Mouse (Mus musculus) hindbrain, embryonic 12.5 days (tissue): ENCODE data around the gene Tmem143. TPM values are rescaled to one million over a fixed set of nuclear protein-coding genes. Genes with fewer than 3 reads are reported as not detected.
A peak's percentile ranks its signal among the peaks of the same experiment; 100 is the strongest.

Experiments
- ATAC-seq: fragments of 200-750 bp; cut with Nextera tagmentation; 2 replicates; pipeline ENCODE4 v1.8.0; 2017; ENCODE audit warnings: moderate TSS enrichment; ENCODE audit not compliant: low FRiP score
- H3K27ac ChIP-seq: fragments of 300-500 bp; sonication (generic); 2 replicates; pipeline ENCODE4 v1.5.1; 2016; ENCODE audit warnings: mild to moderate bottlenecking
- H3K27me3 ChIP-seq: fragments of 300-500 bp; sonication (generic); 2 replicates; pipeline ENCODE4 v1.6.1; 2016; ENCODE audit warnings: mild to moderate bottlenecking
- H3K36me3 ChIP-seq: fragments of 300-500 bp; sonication (generic); 2 replicates; pipeline ENCODE4 v1.6.1; 2016; ENCODE audit warnings: mild to moderate bottlenecking
- H3K4me1 ChIP-seq: fragments of 300-500 bp; sonication (generic); 2 replicates; pipeline ENCODE4 v1.6.1; 2016
- H3K4me2 ChIP-seq: fragments of 300-500 bp; sonication (generic); replicated peaks from 2 replicates; pipeline ENCODE4 v1.6.1; 2016; ENCODE audit warnings: mild to moderate bottlenecking
- H3K4me3 ChIP-seq: fragments of 300-500 bp; sonication (generic); 2 replicates; pipeline ENCODE4 v1.5.1; 2016; ENCODE audit warnings: mild to moderate bottlenecking
- H3K9ac ChIP-seq: fragments of 300-500 bp; sonication (generic); 2 replicates; pipeline ENCODE4 v1.6.1; 2016; ENCODE audit warnings: mild to moderate bottlenecking, moderate library complexity
- H3K9me3 ChIP-seq: fragments of 300-500 bp; sonication (generic); replicated peaks from 2 replicates; pipeline ENCODE4 v1.6.1; 2016; ENCODE audit warnings: mild to moderate bottlenecking
- WGBS: fragments of 180-500 bp; shearing (Covaris S2); methylation state at CpG from one replicate; pipeline ENCODE4 v1.1.7; 2016; 5-methylcytosine and 5-hydroxymethylcytosine counted together
- polyA plus RNA-seq: library from polyadenylated mRNA; unstranded; fragments of >200 nt; fragmentation: Nextera tagmentation; extraction: Ambion mirVana; gene quantifications from 2 replicates; pipeline ENCODE4 v1.2.1, GENCODE M21; 2016

Tmem143 gene
- 3.4 and 5.2 TPM in 2 replicates for polyA plus RNA-seq

DNA sequence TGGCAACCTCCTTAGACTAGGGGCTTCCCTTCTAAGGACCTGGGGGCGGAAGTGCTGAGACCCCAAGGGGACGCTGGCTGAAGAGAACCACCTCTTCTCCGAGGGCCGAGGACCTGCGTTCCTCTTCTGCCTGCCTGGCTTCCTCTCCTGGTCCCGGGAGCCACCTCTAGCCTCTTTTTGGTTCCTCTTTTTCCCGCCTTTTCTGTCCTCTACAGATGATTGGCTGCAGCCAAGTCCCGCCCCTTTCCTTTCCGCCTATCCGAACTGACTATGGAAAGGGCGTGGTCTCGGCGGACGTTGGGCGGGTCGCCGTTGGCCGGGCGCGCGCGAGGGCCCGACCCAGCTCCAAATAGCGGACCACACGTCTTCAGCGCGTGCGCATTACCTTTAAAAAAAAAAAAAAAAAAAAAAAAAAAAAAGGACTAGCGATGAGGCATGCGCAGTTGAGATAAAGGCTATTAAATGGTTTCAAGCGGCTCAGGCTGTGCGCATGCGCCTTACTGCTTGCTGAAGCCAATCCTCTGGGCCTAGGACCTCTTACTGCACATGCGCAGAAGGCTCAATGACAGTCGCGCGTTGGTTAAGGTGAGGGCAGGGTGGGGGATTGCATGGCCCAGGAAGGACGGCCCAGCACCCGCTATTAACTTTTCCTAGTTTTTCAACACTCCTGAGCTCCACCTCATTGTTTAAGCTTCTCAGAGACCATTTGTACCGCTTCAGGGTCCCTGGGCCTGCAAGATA, at the start of gene Tmem143, which contains the start of gene Syngr4:
Tmem143 (plus strand) TSS at position 425 of the 741 bp plus-strand sequence.
Syngr4 (minus strand) TSS at position 198 of the 741 bp plus-strand sequence.
- peak within 1 kb of the TSS; percentile 70 for H3K9ac ChIP-seq
- under 1% methylated on average over 40 of the region's 40 CpGs for WGBS
- H3K36me3 ChIP-seq = no peaks in the 10 kb centered on the region
- peak within 1 kb of the TSS; percentile 47 for H3K4me3 ChIP-seq
- peak; percentile 90 for ATAC-seq
- peaks cover 8% of the 10 kb centered on the region; the same call in 1 of the 2 replicates for H3K4me1 ChIP-seq
- H3K27me3 ChIP-seq = peaks cover 9% of the 10 kb centered on the region; the same call in 1 of the 2 replicates
- H3K27ac ChIP-seq = peak within 1 kb of the TSS; percentile 77
- no peaks in the 10 kb centered on the region for H3K9me3 ChIP-seq
- H3K4me2 ChIP-seq = peak within 1 kb of the TSS; percentile 67

GRCm38 (mm10) chr7:45848447-45849027, 48.2 kb upstream of the Tmem143 start:
- peaks cover 18% of the 10 kb centered on the region for H3K27me3 ChIP-seq
- H3K9ac ChIP-seq = no peak overlapping the region
- no peak overlapping the region for H3K4me2 ChIP-seq
- 19% methylated on average over 6 of the region's 6 CpGs for WGBS
- H3K36me3 ChIP-seq = no peaks in the 10 kb centered on the region
- no peaks in the 10 kb centered on the region; the same call in 1 of the 2 replicates for H3K4me1 ChIP-seq
- H3K27ac ChIP-seq = no peak overlapping the region
- no peak overlapping the region for H3K4me3 ChIP-seq
- no peak for ATAC-seq
- no peaks in the 10 kb centered on the region for H3K9me3 ChIP-seq

DNA sequence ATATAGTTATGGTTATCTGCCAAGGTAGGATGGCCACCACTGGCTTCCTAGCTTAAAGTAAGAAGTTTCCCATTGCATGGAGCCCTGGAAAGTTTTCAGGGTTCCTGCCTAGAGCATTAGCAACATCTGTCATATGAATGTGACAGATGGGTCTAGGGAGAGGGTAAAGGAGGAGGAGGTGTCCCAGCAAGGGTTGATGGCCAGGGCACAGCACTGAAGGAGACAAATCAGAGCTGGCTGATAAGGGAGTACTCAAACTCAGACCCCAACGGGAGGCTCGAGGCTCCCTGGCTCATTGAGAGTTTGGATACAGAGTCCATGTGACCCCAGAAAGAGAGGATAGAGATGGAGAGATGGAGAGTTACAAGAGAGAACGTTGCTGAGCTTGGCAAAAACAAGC, 46.1 kb upstream of the Tmem143 start:
- no peaks in the 10 kb centered on the region for H3K9me3 ChIP-seq
- WGBS = 72% methylated on average over 3 of the region's 3 CpGs
- no peak for ATAC-seq
- no peak overlapping the region for H3K27ac ChIP-seq
- H3K9ac ChIP-seq = no peak overlapping the region
- H3K36me3 ChIP-seq = no peaks in the 10 kb centered on the region
- no peak overlapping the region for H3K4me3 ChIP-seq
- no peak overlapping the region for H3K4me2 ChIP-seq
- H3K4me1 ChIP-seq = no peaks in the 10 kb centered on the region; the same call in 1 of the 2 replicates
- peaks cover 11% of the 10 kb centered on the region for H3K27me3 ChIP-seq

- Histone ChIP-seq H3K27me3 (peaks cover 29% of the 10 kb centered on the region), H3K4me2 (no peak overlapping the region), H3K9me3 (no peaks in the 10 kb centered on the region), H3K4me1 (peaks cover 13% of the 10 kb centered on the region), H3K27ac (no peak overlapping the region), H3K36me3 (no peaks in the 10 kb centered on the region), H3K4me3 (no peak overlapping the region), H3K9ac (no peak overlapping the region)
- WGBS = 87% methylated on average over 12 of the region's 12 CpGs
- no peak for ATAC-seq
Observed at GRCm38 (mm10) chr7:45853089-45853488, 43.7 kb upstream of the Tmem143 start.

DNA sequence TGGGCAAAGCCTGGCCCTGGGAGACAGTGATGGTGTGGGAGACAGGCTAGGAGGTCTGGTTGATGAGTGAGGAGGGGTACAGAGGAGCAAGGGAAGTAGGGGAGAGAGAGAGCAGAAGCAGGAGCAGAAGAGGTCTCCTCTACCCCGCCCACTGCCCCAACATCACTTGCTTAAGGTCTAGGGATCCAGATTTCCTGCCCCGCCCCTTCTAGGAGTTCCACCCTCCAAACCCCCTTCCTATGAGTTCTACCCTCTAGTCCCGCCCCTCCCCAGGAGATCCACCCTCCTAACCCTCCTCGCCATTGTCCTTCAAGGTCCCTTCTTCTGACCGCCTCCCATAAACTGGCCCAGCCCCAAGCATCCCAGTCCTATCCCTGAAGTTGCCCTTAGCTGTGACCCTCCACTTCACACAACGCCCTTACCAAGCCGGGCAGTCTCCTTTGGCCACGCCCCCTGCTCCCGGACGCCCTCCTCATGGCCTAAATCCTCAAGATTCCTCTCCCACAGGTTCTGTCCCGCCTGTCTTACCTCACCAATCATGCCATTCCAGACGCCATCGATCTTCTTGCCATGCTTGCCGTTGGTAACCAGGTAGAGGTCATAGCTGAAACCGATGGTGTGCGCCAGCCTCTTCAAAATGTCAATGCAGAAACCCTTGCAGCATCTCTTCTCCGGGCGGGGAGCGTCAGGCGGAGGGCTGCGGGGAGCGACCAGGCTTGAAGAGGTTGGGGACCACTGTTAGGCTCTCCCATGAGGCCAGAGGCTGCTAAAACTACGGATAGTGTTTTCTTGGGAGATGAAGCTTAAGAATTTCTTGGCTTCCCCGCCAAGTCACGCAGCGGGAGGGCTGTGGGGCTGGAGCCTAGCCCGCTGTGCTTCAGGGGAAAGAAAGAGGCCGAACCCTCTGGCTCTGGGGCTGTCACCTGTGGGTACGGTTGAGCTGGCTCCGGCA, 39.5 kb upstream of the Tmem143 start:
- Histone ChIP-seq H3K4me1 (peaks cover 16% of the 10 kb centered on the region), H3K9ac (peak overlapping the region; percentile 36; the same call in 1 of the 2 replicates), H3K4me2 (peak overlapping the region; percentile 48), H3K27me3 (peaks cover 56% of the 10 kb centered on the region), H3K27ac (no peak overlapping the region), H3K4me3 (peak overlapping the region; percentile 26), H3K9me3 (no peaks in the 10 kb centered on the region), H3K36me3 (no peaks in the 10 kb centered on the region)
- ATAC-seq = no peak
- 1% methylated on average over 29 of the region's 30 CpGs for WGBS

- Histone ChIP-seq H3K4me1 (peaks cover 16% of the 10 kb centered on the region), H3K27ac (no peak overlapping the region), H3K27me3 (peaks cover 58% of the 10 kb centered on the region), H3K4me2 (no peak overlapping the region), H3K9ac (no peak overlapping the region), H3K4me3 (no peak overlapping the region), H3K36me3 (no peaks in the 10 kb centered on the region), H3K9me3 (no peaks in the 10 kb centered on the region)
- 72% methylated on average over 4 of the region's 4 CpGs for WGBS
- ATAC-seq = no peak
Observed at GRCm38 (mm10) chr7:45859008-45859407, 37.7 kb upstream of the Tmem143 start.

- 88% methylated on average over 7 of the region's 7 CpGs for WGBS
- H3K9me3 ChIP-seq = no peaks in the 10 kb centered on the region
- H3K4me3 ChIP-seq = no peak overlapping the region
- no peaks in the 10 kb centered on the region for H3K36me3 ChIP-seq
- peaks cover 21% of the 10 kb centered on the region for H3K4me1 ChIP-seq
- H3K9ac ChIP-seq = no peak overlapping the region
- no peak overlapping the region for H3K27ac ChIP-seq
- H3K27me3 ChIP-seq = peaks cover 52% of the 10 kb centered on the region
- no peak overlapping the region for H3K4me2 ChIP-seq
- no peak for ATAC-seq
Observed at GRCm38 (mm10) chr7:45862804-45863203, 33.9 kb upstream of the Tmem143 start.

GRCm38 (mm10) chr7:45864435-45864834, 32.3 kb upstream of the Tmem143 start:
- H3K27me3 ChIP-seq = peaks cover 52% of the 10 kb centered on the region
- no peaks in the 10 kb centered on the region for H3K9me3 ChIP-seq
- no peak overlapping the region for H3K4me3 ChIP-seq
- ATAC-seq = no peak
- WGBS = 64% methylated on average over 3 of the region's 3 CpGs
- H3K4me1 ChIP-seq = peaks cover 35% of the 10 kb centered on the region
- H3K36me3 ChIP-seq = no peaks in the 10 kb centered on the region
- no peak overlapping the region for H3K4me2 ChIP-seq
- no peak overlapping the region for H3K9ac ChIP-seq
- H3K27ac ChIP-seq = no peak overlapping the region

- Histone ChIP-seq H3K36me3 (no peaks in the 10 kb centered on the region), H3K9ac (peak overlapping the region; percentile 79), H3K4me1 (peaks cover 48% of the 10 kb centered on the region), H3K4me2 (peak overlapping the region; percentile 82), H3K27me3 (peaks cover 55% of the 10 kb centered on the region), H3K27ac (peak overlapping the region; percentile 57), H3K9me3 (no peaks in the 10 kb centered on the region), H3K4me3 (peak overlapping the region; percentile 68)
- peak; percentile 47 for ATAC-seq
- 2% methylated on average over 116 of the region's 117 CpGs for WGBS
Observed at GRCm38 (mm10) chr7:45865925-45866910, 30.5 kb upstream of the Tmem143 start.

DNA sequence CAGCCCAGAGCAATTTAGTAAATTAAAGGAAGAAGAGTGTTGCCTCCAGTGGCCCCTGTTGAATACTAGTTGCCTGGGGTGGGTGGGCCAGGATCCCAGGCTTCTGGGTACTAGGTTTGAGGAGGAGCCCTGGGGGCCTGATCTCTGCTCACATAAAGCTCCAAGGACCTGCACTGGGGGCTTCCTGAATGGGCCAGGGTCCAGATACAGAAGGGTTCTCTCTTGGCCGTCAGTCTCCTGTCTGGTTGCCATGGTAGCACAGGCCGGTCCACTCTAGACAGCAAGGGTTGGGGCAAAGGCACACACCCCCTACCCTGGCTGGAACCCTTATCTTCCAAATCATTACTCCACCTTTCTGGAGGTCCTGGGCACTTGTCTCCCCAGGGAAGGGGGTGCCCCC, 28.9 kb upstream of the Tmem143 start:
- Histone ChIP-seq H3K27me3 (peaks cover 56% of the 10 kb centered on the region), H3K4me2 (peak overlapping the region; percentile 82)
- no peak for ATAC-seq

GRCm38 (mm10) chr7:45869107-45869670, 27.6 kb upstream of the Tmem143 start:
- peak overlapping the region; percentile 67 for H3K9ac ChIP-seq
- H3K36me3 ChIP-seq = 0 out of 2 replicates have a peak, but pooled peaks cover 2% of the 10 kb centered on the region
- peaks cover 56% of the 10 kb centered on the region for H3K27me3 ChIP-seq
- peak overlapping the region; percentile 82 for H3K4me2 ChIP-seq
- ATAC-seq = no peak
- H3K9me3 ChIP-seq = no peaks in the 10 kb centered on the region
- peak overlapping the region; percentile 39 for H3K4me3 ChIP-seq
- peaks cover 58% of the 10 kb centered on the region for H3K4me1 ChIP-seq
- 18% methylated on average over 8 of the region's 8 CpGs for WGBS
- H3K27ac ChIP-seq = 0 out of 2 replicates have a peak overlapping the region, but pooled peaks have one; percentile 12

More for the DNA sequence above, 28.9 kb upstream of the Tmem143 start:
- Histone ChIP-seq H3K9me3 (no peaks in the 10 kb centered on the region), H3K27ac (no peak overlapping the region), H3K9ac (peak overlapping the region; percentile 29), H3K36me3 (no peaks in the 10 kb centered on the region), H3K4me1 (peaks cover 50% of the 10 kb centered on the region), H3K4me3 (0 out of 2 replicates have a peak overlapping the region, but pooled peaks have one; percentile 5)
- 4% methylated on average over 2 of the region's 2 CpGs for WGBS
